Mouse (Mus musculus) layer of hippocampus, adult 9-11 months (tissue): Measurements from ENCODE around the gene Ccdc6.

Experiments
- DNase-seq: peaks from one replicate; pipeline ENCODE4 v3.0.0; 2022

The Ccdc6 gene

DNA sequence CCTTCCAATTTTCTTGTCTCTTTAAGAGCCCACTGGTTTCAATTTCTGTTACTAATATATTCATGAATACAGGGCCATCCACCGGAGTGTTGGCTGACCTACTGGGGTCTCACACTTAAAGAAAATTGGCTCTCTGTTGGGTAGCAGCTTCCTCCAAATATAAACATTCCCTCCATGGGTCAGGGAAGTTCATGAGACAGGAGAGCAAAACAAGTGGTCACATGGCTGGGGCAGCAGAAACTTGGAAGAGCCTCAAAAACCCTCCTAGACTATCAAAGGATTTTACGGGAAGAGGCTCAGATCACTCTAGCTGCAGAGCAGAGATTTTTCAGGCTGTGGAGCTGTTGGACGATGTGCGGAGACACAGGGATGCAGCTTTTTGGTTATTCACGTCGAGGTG lies 128.8 kb downstream of the Ccdc6 start:
- no peak for DNase-seq

GRCm38 (mm10) chr10:70226608-70227007 lies 129.7 kb downstream of the Ccdc6 start:
- DNase-seq, result no peak

DNA sequence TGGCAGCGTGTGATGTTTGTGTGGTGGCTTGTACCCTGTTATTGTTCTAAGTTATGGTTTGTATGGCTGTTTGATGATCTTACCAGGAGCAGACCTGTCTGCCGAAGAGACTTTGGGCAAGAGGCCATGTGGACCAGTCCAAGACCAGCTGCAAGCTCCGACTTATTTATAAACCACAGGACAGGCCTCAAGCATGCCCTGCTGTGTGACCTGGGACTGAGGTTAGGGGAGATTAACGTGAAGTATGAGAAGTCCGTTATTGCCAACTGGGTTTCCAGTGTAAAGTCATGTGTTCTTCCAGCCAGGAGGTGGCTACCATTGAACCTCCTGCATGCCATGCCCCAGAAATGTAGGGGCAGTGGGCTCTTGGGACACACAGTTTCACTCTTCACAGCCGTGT lies 133.4 kb downstream of the Ccdc6 start:
- no peak for DNase-seq

DNA sequence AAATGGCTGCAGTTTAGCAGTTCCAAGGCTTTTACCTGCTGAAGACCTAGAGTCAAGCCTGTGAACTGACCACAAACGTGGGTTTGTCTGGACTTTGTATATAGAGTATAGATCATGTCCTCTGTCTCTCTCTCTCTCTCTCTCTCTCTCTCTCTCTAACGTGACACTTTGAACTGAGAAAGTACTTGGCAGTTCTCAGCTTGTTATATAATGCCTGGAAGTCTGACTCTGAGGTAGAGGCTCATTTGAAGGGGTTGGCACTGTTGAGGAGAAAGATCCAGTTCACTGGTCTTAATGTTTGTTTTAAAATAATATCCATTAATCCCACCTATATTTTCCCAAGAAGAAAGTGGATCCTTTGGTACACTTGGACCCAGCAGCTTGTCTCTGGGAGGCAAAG lies 141.0 kb downstream of the Ccdc6 start:
- DNase-seq, result no peak
